Mouse (Mus musculus): ENCODE measurements around the gene Itgb3.

Gene Itgb3

GRCm38 (mm10) chr11:104619084-104620022 lies 11.6 kb downstream of the Itgb3 start:
- CTCF ChIA-PET = interaction anchor here (0.5 to 1.3 kb wide), 2 partner anchors 11 to 12 kb away, joined by 3 to 4 read pairs; no protein-coding TSS in a partner anchor

GRCm38 (mm10) chr11:104622040-104622962 lies 14.5 kb downstream of the Itgb3 start:
- CTCF ChIA-PET = no interaction called here

GRCm38 (mm10) chr11:104624791-104625391 lies 17.1 kb downstream of the Itgb3 start:
- CTCF ChIA-PET = interaction anchor here (0.8 to 1.2 kb wide), 2 partner anchors 17 to 140 kb away, joined by 3 read pairs; partner anchors contain the start of gene Itgb3

GRCm38 (mm10) chr11:104625453-104626402 lies 17.9 kb downstream of the Itgb3 start:
- CTCF ChIA-PET = interaction anchor here (0.6 to 0.8 kb wide), 2 partner anchors 18 to 196 kb away, joined by 3 to 8 read pairs; partner anchors contain the start of gene Itgb3

- CTCF ChIA-PET = interaction anchor here (0.6 kb wide), 1 partner anchor 195 kb away, joined by 8 read pairs; no protein-coding TSS in a partner anchor
These were observed 18.8 kb downstream of the Itgb3 start for GRCm38 (mm10) chr11:104626635-104627034.

GRCm38 (mm10) chr11:104627616-104628301 lies 20.0 kb downstream of the Itgb3 start:
- CTCF ChIA-PET = no interaction called here

GRCm38 (mm10) chr11:104628566-104628965 lies 20.8 kb downstream of the Itgb3 start:
- CTCF ChIA-PET = no interaction called here

- CTCF ChIA-PET = interaction anchor here (1.0 kb wide), 1 partner anchor 15 kb away, joined by 3 read pairs; no protein-coding TSS in a partner anchor
These were observed 22.5 kb downstream of the Itgb3 start for GRCm38 (mm10) chr11:104630185-104630835.

- CTCF ChIA-PET = interaction anchor here (0.5 to 1.0 kb wide), 3 partner anchors 14 to 181 kb away, joined by 3 to 10 read pairs (median 3); no protein-coding TSS in a partner anchor
These were observed 23.5 kb downstream of the Itgb3 start for GRCm38 (mm10) chr11:104631306-104631705.

GRCm38 (mm10) chr11:104637010-104637409 lies 29.2 kb downstream of the Itgb3 start:
- CTCF ChIA-PET = no interaction called here

GRCm38 (mm10) chr11:104638006-104638405 lies 30.2 kb downstream of the Itgb3 start:
- CTCF ChIA-PET = interaction anchor here (0.6 kb wide), 1 partner anchor 44 kb away, joined by 3 read pairs; no protein-coding TSS in a partner anchor

GRCm38 (mm10) chr11:104638906-104639305 lies 31.1 kb downstream of the Itgb3 start:
- CTCF ChIA-PET = interaction anchor here (0.6 kb wide), 3 partner anchors 8 to 45 kb away, joined by 3 to 9 read pairs (median 4); no protein-coding TSS in a partner anchor

- CTCF ChIA-PET = no interaction called here
These were observed 31.8 kb downstream of the Itgb3 start for GRCm38 (mm10) chr11:104639634-104640033.

- CTCF ChIA-PET = no interaction called here
These were observed 33.1 kb downstream of the Itgb3 start for GRCm38 (mm10) chr11:104640894-104641293.

GRCm38 (mm10) chr11:104643236-104643635 lies 35.4 kb downstream of the Itgb3 start:
- CTCF ChIA-PET = no interaction called here

GRCm38 (mm10) chr11:104645402-104645801 lies 37.6 kb downstream of the Itgb3 start:
- CTCF ChIA-PET = interaction anchor here (0.6 kb wide), 1 partner anchor 14 kb away, joined by 3 read pairs; no protein-coding TSS in a partner anchor

GRCm38 (mm10) chr11:104646173-104646572 lies 38.4 kb downstream of the Itgb3 start:
- CTCF ChIA-PET = interaction anchor here (0.6 kb wide), 2 partner anchors 42 to 54 kb away, joined by 3 to 5 read pairs; no protein-coding TSS in a partner anchor

GRCm38 (mm10) chr11:104646611-104647010 lies 38.8 kb downstream of the Itgb3 start:
- CTCF ChIA-PET = interaction anchor here (0.6 kb wide), 1 partner anchor 53 kb away, joined by 5 read pairs; no protein-coding TSS in a partner anchor

Data from spleen, embryonic (tissue).